Mouse (Mus musculus): ENCODE results near the gene Spdl1.
"Not testable (repeated sequence)": the region's sequence is repeated elsewhere in the genome, so short reads cannot be mapped to it uniquely, and the experiment has no call there.

The Spdl1 gene

DNA sequence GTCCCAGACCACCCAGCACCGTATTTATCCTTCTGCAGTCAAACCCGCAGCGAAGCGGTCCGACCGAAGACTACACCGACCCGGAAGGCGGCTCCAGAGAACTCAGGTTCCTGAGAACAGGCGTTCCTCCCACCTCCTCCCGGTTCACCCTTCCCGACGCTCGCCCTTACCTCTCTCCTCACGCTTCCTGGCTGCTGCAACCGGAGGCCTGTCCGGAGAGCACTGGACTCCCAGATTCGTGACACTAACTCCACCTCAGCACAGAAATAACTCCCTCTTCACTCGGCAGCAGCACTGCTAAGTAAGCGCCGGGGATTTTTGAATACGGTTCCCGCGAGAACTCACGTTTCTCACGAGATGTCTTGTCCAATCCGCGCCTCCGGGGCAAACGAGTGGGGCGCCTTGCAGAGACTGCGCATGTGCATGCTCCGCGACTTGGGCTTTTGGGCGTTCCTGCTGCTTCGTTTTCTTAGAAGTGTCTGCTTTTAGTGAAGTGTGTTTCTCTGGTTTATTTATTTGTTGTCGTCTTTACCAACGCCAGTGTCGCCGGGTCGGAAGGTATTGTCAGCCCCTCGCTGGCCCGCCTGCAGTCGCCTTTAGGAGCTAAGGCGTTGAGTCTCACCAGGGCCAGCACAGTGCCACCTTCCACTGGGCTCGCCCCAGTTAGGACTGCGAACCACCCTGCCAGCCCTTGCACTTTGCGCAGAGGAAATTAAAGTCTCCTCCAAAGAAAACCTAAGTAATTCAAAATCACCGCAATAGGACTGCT, at the start of gene Spdl1:
Gene Spdl1, minus strand, starts transcription at position 324 of the 769 bp plus-strand sequence.
- DNase-seq = peak; percentile 98

- DNase-seq = peak; percentile 52
Observed at GRCm38 (mm10) chr11:34881528-34881927, 48.1 kb upstream of the Spdl1 start.

GRCm38 (mm10) chr11:34879678-34880077, 46.2 kb upstream of the Spdl1 start:
- no peak for DNase-seq

GRCm38 (mm10) chr11:34873861-34874260, 40.4 kb upstream of the Spdl1 start:
- DNase-seq = no peak

DNA sequence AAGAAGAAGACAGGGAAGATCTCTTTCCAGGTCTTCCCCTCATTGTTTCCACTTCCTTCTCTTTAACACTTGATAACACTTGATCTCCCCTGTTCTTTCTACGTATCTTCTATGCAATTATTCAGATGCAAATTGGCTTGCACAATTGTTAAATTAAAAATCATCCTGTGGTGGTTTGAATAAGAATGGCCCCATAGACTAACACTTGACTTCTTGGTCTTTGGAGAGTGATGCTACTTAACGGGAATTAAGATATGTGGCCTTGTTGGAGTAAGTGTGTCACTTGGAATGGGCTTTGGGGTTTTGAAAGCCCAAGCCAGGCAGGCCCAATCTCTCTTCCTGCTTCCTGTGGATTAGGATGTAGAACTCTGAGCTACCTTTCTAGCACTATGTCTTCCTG, 39.0 kb upstream of the Spdl1 start:
- no peak for DNase-seq

- no peak for DNase-seq
Observed at GRCm38 (mm10) chr11:34871991-34872390, 38.5 kb upstream of the Spdl1 start.

DNA sequence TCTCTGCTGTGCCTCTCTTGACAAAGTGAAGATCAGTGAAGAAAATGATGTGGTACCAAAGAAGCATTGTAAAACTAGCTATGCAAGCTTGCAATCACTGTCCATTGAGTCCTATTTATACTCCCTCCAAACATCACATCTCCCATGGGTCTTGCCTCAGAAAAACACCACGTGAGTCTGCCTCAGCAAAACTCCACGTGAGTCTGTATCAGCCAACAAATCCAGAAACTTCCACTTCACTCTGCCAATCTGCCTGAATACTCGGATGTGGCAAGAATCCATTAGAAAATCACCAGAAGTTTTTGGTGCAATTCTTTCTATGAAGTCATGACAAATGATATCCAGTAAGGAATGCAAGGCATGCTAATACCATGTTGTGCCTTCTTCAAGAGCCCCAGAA, 38.0 kb upstream of the Spdl1 start:
- DNase-seq = no peak

- DNase-seq = no peak
Observed at GRCm38 (mm10) chr11:34868626-34869025, 35.2 kb upstream of the Spdl1 start.

- DNase-seq = no peak
Observed at GRCm38 (mm10) chr11:34865741-34866270, 32.4 kb upstream of the Spdl1 start.

GRCm38 (mm10) chr11:34865181-34865580, 31.7 kb upstream of the Spdl1 start:
- peak; percentile 8 for DNase-seq

- DNase-seq = no peak
Observed at GRCm38 (mm10) chr11:34856652-34857051, 23.2 kb upstream of the Spdl1 start.

DNA sequence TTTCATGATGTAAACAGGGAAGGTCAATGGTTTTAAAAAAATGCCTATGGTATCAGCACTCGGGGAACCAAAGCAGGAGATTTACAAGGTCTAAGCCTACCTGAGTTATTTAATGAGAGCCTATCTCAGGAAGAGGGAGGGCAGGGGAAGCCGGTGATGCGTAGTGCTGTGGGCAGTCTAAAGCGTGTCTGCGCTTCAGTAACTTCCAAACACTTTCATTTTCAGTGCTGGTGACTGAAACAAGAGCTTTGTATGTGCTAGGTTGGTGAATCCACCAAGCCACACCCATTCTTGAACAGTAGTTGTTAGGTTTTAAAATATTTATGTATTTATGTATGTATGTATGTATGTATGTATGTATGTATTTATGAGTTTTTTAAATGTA, 12.8 kb upstream of the Spdl1 start:
- no peak for DNase-seq

DNA sequence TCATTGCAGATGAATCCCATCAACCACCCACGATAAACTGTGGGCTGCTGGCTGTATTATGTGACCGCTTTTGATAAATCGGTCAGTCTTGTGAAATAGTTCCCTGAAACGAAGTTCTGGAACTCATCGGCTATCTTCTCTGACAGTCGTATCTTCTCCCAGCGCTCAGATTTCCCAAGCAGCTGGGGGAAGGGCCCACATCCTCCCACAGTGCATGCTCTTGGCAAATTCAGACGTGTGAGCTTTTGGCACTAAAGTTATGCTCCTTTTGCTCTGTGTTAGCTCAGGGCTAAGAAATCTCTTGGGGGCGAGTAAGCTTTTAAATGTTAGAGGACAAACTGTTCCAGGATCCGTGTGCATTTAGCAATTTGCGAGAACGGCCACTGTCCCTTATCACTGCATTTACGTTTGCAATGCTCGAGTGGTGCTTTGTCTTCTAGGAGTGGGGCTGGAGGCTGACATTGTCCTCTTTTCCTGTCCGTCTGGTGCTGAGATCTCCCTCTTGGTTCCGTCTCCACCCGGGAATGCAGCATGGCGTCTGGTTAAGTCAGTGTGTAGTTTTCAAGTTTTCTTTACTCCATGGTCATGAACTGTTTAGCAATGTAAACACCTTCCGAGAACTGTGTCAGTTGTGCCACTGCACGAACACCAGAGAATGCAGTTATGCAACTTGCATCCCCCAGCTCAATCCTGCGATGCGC, 12.3 kb upstream of the Spdl1 start:
- DNase-seq = peak; percentile 64

GRCm38 (mm10) chr11:34843517-34843916, 10.1 kb upstream of the Spdl1 start:
- peak; percentile 35 for DNase-seq

GRCm38 (mm10) chr11:34840283-34840682, 6.8 kb upstream of the Spdl1 start:
- DNase-seq = no peak

DNA sequence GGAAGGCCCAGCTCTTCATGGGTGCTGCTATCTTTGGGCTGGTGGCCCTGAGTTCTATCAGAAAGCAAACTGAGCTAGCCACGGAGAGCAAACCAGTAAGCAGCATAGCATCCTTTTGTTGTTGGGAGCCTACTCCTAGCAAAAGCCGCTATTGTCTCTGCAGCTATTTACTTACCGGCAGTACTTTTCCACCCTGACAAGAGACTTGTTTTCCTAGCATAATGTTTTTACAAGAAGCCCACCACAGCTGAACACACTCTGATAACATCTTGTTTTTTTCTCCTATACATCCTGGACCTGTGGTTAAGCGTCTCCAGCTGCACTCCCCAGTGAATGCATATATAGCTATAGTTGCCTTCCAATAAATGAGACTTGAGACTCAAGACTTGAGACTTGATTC, 5.6 kb upstream of the Spdl1 start:
- DNase-seq = no peak

GRCm38 (mm10) chr11:34836272-34836671, 2.8 kb upstream of the Spdl1 start:
- DNase-seq = no peak

- no peak for DNase-seq
Observed at GRCm38 (mm10) chr11:34832678-34833077, 763 bp downstream of the Spdl1 start.

- DNase-seq = no peak
Observed at GRCm38 (mm10) chr11:34827803-34828202, 5.6 kb downstream of the Spdl1 start.

- no peak for DNase-seq
Observed at GRCm38 (mm10) chr11:34826940-34827339, 6.5 kb downstream of the Spdl1 start.

GRCm38 (mm10) chr11:34824791-34825190, 8.7 kb downstream of the Spdl1 start:
- DNase-seq = no peak

- peak; percentile 9 for DNase-seq
Observed at GRCm38 (mm10) chr11:34814767-34815166, 18.7 kb downstream of the Spdl1 start.

GRCm38 (mm10) chr11:34814319-34814718, 19.1 kb downstream of the Spdl1 start:
- DNase-seq = no peak

DNA sequence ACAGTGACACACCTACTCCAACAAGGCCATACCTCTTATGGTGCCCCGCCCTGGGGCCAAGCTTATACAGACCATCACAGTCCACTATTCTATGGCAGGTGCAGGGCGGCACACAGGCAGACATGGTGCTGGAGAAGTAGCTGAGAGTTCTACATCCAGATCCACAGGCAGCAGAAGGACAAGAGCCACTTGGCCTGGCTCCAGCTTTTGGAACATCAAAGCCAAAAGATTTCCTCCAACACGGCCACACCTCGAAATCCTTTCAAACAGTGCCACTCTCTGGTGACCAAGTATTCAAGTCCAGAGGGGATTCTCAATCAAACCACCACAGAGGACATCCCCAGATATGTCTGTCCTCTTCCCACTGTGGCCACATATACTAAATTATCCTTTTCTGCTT, 28.4 kb downstream of the Spdl1 start:
- DNase-seq = not testable (repeated sequence)
